Mouse (Mus musculus) MEL (cell line): Measurements from ENCODE around the gene Trp53i13. TPM values are rescaled to one million over a fixed set of nuclear protein-coding genes. Genes with fewer than 3 reads are reported as not detected.

Experiments used
- DNase-seq: peaks from one replicate; pipeline ENCODE4 v3.0.0; 2011; ENCODE audit warnings: low read depth, low spot score
- H3K27ac ChIP-seq: 2 replicates; pipeline ENCODE4 v1.5.1; 2012; ENCODE audit warnings: low read depth, mild to moderate bottlenecking, control low read depth, low read length, moderate library complexity; ENCODE audit not compliant: control insufficient read depth
- H3K27me3 ChIP-seq, 2 experiments: fragments of 150-350 bp in 1 of 2; sonication (generic) in 1 of 2; 2 replicates each; pipeline ENCODE4 v1.6.1; 2012; ENCODE audit warnings: low read length in 2 of 2, mild to moderate bottlenecking in 2 of 2, improper control_type of control experiment in 1 of 2, moderate library complexity in 1 of 2; ENCODE audit not compliant: insufficient read depth in 2 of 2, control insufficient read depth in 1 of 2
- H3K36me3 ChIP-seq, 2 experiments: 2 replicates each; pipeline ENCODE4 v1.6.1; 2012 to 2014; ENCODE audit warnings: low read length in 2 of 2, improper control_type of control experiment in 1 of 2, inconsistent platforms in 1 of 2, mild to moderate bottlenecking in 1 of 2; ENCODE audit not compliant: insufficient read depth in 2 of 2, control insufficient read depth in 1 of 2
- H3K4me1 ChIP-seq, 2 experiments: fragments of 150-350 bp in 1 of 2; sonication (generic) in 1 of 2; 2 replicates each; pipeline ENCODE4 v1.6.1; 2012; ENCODE audit warnings: low read length in 2 of 2, improper control_type of control experiment in 1 of 2, mild to moderate bottlenecking in 1 of 2; ENCODE audit not compliant: insufficient read depth in 2 of 2, control insufficient read depth in 1 of 2
- H3K4me3 ChIP-seq, 2 experiments: fragments of 150-350 bp in 1 of 2; sonication (generic) in 1 of 2; 2 replicates each; pipeline ENCODE4 v1.5.1; 2012; ENCODE audit warnings: low read depth in 2 of 2, low read length in 2 of 2, mild to moderate bottlenecking in 2 of 2, moderate library complexity in 2 of 2, control low read depth in 1 of 2, improper control_type of control experiment in 1 of 2; ENCODE audit not compliant: control insufficient read depth in 1 of 2, insufficient read depth in 1 of 2
- H3K79me2 ChIP-seq: 2 replicates; pipeline ENCODE4 v1.6.1; 2012; ENCODE audit warnings: mild to moderate bottlenecking, low read length, moderate library complexity; ENCODE audit not compliant: control insufficient read depth, poor library complexity, insufficient read depth
- H3K9ac ChIP-seq: 2 replicates; pipeline ENCODE4 v1.6.1; 2012; ENCODE audit warnings: low read depth, mild to moderate bottlenecking, control low read depth, low read length, moderate library complexity; ENCODE audit not compliant: control insufficient read depth, poor library complexity, severe bottlenecking
- H3K9me3 ChIP-seq: fragments of 150-350 bp; sonication (generic); replicated peaks from 2 replicates; pipeline ENCODE4 v1.6.1; 2012; ENCODE audit warnings: mild to moderate bottlenecking, low read length, improper control_type of control experiment, moderate library complexity; ENCODE audit not compliant: insufficient read depth
- BHLHE40 ChIP-seq: IDR thresholded peaks from 2 replicates; pipeline ENCODE4 v1.6.1; 2012; ENCODE audit warnings: low read depth, mild to moderate bottlenecking, inconsistent platforms, low read length, improper control_type of control experiment, borderline replicate concordance
- CHD2 ChIP-seq: IDR thresholded peaks from 2 replicates; pipeline ENCODE4 v1.6.1; 2011; ENCODE audit warnings: low read length, improper control_type of control experiment
- E2F4 ChIP-seq: IDR thresholded peaks from 2 replicates; pipeline ENCODE4 v1.6.1; 2011; ENCODE audit warnings: low read depth, low read length, improper control_type of control experiment, borderline replicate concordance
- EP300 ChIP-seq, 2 experiments: IDR thresholded peaks; 2 replicates each; pipeline ENCODE4 v1.6.1; 2011; ENCODE audit warnings: improper control_type of control experiment in 2 of 2, low read length in 2 of 2, low read depth in 1 of 2, mild to moderate bottlenecking in 1 of 2
- GABPA ChIP-seq: IDR thresholded peaks from 2 replicates; pipeline ENCODE4 v1.6.1; 2012; ENCODE audit warnings: low read depth, mild to moderate bottlenecking, inconsistent platforms, low read length, improper control_type of control experiment, moderate library complexity
- HCFC1 ChIP-seq: IDR thresholded peaks from 2 replicates; pipeline ENCODE4 v1.6.1; 2012; ENCODE audit warnings: low read depth, mild to moderate bottlenecking, inconsistent platforms, low read length, improper control_type of control experiment, moderate library complexity
- KAT2A ChIP-seq: conservative IDR thresholded peaks from 2 replicates; pipeline ENCODE4 v1.6.1; 2012; ENCODE audit warnings: low read depth, low read length, improper control_type of control experiment, inconsistent platforms
- MAFK ChIP-seq: IDR thresholded peaks from 2 replicates; pipeline ENCODE4 v1.6.1; 2011; ENCODE audit warnings: low read depth, mild to moderate bottlenecking, low read length, improper control_type of control experiment, borderline replicate concordance
- MYC ChIP-seq: IDR thresholded peaks from 2 replicates; pipeline ENCODE4 v1.6.1; 2011; ENCODE audit warnings: low read depth, mild to moderate bottlenecking, low read length, improper control_type of control experiment, moderate library complexity
- NRF1 ChIP-seq: IDR thresholded peaks from 2 replicates; pipeline ENCODE4 v1.6.1; 2014; ENCODE audit warnings: low read depth, mild to moderate bottlenecking, inconsistent platforms, low read length, improper control_type of control experiment, moderate library complexity; ENCODE audit not compliant: poor library complexity, insufficient read depth, severe bottlenecking
- POLR2A ChIP-seq, 2 experiments: IDR thresholded peaks; 2 replicates each; pipeline ENCODE4 v1.6.1; 2011 to 2012; ENCODE audit warnings: low read length in 2 of 2, mild to moderate bottlenecking in 2 of 2, control low read depth in 1 of 2, improper control_type of control experiment in 1 of 2, low read depth in 1 of 2, moderate library complexity in 1 of 2; ENCODE audit not compliant: control insufficient read depth in 1 of 2, insufficient read depth in 1 of 2, poor library complexity in 1 of 2
- POLR2AphosphoS2 ChIP-seq: IDR thresholded peaks from 2 replicates; pipeline ENCODE4 v1.6.1; 2011; ENCODE audit warnings: low read length, improper control_type of control experiment
- POLR2AphosphoS5 ChIP-seq: IDR thresholded peaks from 2 replicates; pipeline ENCODE4 v1.6.1; 2012; ENCODE audit warnings: low read depth, borderline replicate concordance, mild to moderate bottlenecking, inconsistent platforms, low read length, moderate library complexity, mixed read lengths
- SMC3 ChIP-seq: IDR thresholded peaks from 2 replicates; pipeline ENCODE4 v1.6.1; 2011; ENCODE audit warnings: low read depth, low read length, improper control_type of control experiment
- TCF12 ChIP-seq: IDR thresholded peaks from 2 replicates; pipeline ENCODE4 v1.6.1; 2014; ENCODE audit warnings: low read depth, mild to moderate bottlenecking, inconsistent platforms, low read length, improper control_type of control experiment, moderate library complexity
- USF1 ChIP-seq: IDR thresholded peaks from 2 replicates; pipeline ENCODE4 v1.6.1; 2014; ENCODE audit warnings: low read depth, mild to moderate bottlenecking, inconsistent platforms, low read length, improper control_type of control experiment, moderate library complexity
- USF2 ChIP-seq, 2 experiments: IDR thresholded peaks; 2 replicates each; pipeline ENCODE4 v1.6.1; 2011 to 2012; ENCODE audit warnings: improper control_type of control experiment in 2 of 2, low read length in 2 of 2, borderline replicate concordance in 1 of 2, inconsistent platforms in 1 of 2, low read depth in 1 of 2, mild to moderate bottlenecking in 1 of 2; ENCODE audit not compliant: insufficient read depth in 1 of 2
- ZKSCAN1 ChIP-seq: IDR thresholded peaks from 2 replicates; pipeline ENCODE4 v1.6.1; 2012; ENCODE audit warnings: low read depth, mild to moderate bottlenecking, inconsistent platforms, low read length, improper control_type of control experiment, moderate library complexity
- polyA plus RNA-seq, 2 experiments: library from polyadenylated mRNA; stranded (reverse) in 1 of 2; unstranded in 1 of 2; fragments of >175 nt in 1 of 2; fragments of >200 nt in 1 of 2; gene quantifications; 2 replicates each; pipeline versions ENCODE4 v1.2.1 to v1.2.4; 2012; ENCODE audit warnings: low replicate concordance in 2 of 2, low read depth in 1 of 2; ENCODE audit not compliant: insufficient read length in 2 of 2, insufficient read depth in 1 of 2, missing spikeins in 1 of 2
- total RNA-seq: library from RNA; depleted of rRNA; stranded (reverse); fragments of 300-350 nt; gene quantifications from 2 replicates; pipeline ENCODE4 v1.2.3, GENCODE M21; 2012

Gene Trp53i13
- total and polyA plus RNA-seq, 3 experiments: 6.0 to 12.3 TPM; not detected in 1

GRCm38 (mm10) chr11:77504377-77504776, 11.4 kb downstream of the Trp53i13 start:
- Histone ChIP-seq H3K9me3 (no peaks in the 10 kb centered on the region), H3K79me2 (no peaks in the 10 kb centered on the region), H3K9ac (no peak overlapping the region), H3K27ac (no peak overlapping the region), H3K36me3 (peaks cover 0 to 1% of the 10 kb centered on the region in 2 experiments; a peak in 1 of 4 replicates), H3K4me3 (no peak overlapping the region), H3K27me3 (no peaks in the 10 kb centered on the region), H3K4me1 (peaks cover 0 to 4% of the 10 kb centered on the region in 2 experiments; a peak in 1 of 4 replicates)
- DNase-seq: no peak
- no peak for TF ChIP-seq E2F4
- TF ChIP-seq TCF12: no peak
- TF ChIP-seq CHD2: no peak
- no peak for TF ChIP-seq POLR2AphosphoS5
- no peak for TF ChIP-seq BHLHE40
- no peak for TF ChIP-seq POLR2AphosphoS2
- no peak for TF ChIP-seq EP300 (IDR thresholded peaks at IDR 0.05; ENCODE audit: low read depth in 1 of 2, low read length in 2 of 2)
- TF ChIP-seq MAFK: no peak
- TF ChIP-seq HCFC1: no peak
- no peak for TF ChIP-seq NRF1
- TF ChIP-seq MYC: no peak
- TF ChIP-seq USF1: no peak

- no peak for TF ChIP-seq EP300 (IDR thresholded peaks at IDR 0.05; ENCODE audit: low read depth in 1 of 2, low read length in 2 of 2)
- TF ChIP-seq BHLHE40: no peak
- TF ChIP-seq POLR2A (IDR thresholded peaks at IDR 0.05; ENCODE audit: control insufficient read depth in 1 of 2, insufficient read depth in 1 of 2, low read depth in 1 of 2, low read length in 2 of 2, poor library complexity in 1 of 2): no peak
- no peak for TF ChIP-seq USF2 (IDR thresholded peaks at IDR 0.05; ENCODE audit: borderline replicate concordance in 1 of 2, insufficient read depth in 1 of 2, low read depth in 1 of 2, low read length in 2 of 2)
- TF ChIP-seq KAT2A: no peak
- TF ChIP-seq ZKSCAN1: no peak
- no peak for TF ChIP-seq GABPA
- TF ChIP-seq POLR2AphosphoS5: no peak
- no peak for TF ChIP-seq SMC3
- peaks cover 0 to 1% of the 10 kb centered on the region in 2 experiments; a peak in 1 of 4 replicates for H3K36me3 ChIP-seq
- DNase-seq: no peak
- no peak overlapping the region for H3K9ac ChIP-seq
- H3K27me3 ChIP-seq: no peaks in the 10 kb centered on the region
- H3K27ac ChIP-seq: no peak overlapping the region
- peaks cover 0 to 4% of the 10 kb centered on the region in 2 experiments; a peak in 1 of 4 replicates for H3K4me1 ChIP-seq
- no peak overlapping the region for H3K4me3 ChIP-seq
- peaks cover under 1% of the 10 kb centered on the region; the same call in 1 of the 2 replicates for H3K79me2 ChIP-seq
- no peaks in the 10 kb centered on the region for H3K9me3 ChIP-seq
These were observed 12.3 kb downstream of the Trp53i13 start for GRCm38 (mm10) chr11:77503511-77503910.
